Mouse (Mus musculus) yolk sac, embryonic 10.5 days (tissue): ENCODE results near the gene Gemin7.
A peak's percentile ranks its signal among the peaks of the same experiment; 100 is the strongest.

Experiments
- DNase-seq: peaks from one replicate; pipeline ENCODE4 v3.0.0-alpha.2; 2017; ENCODE audit warnings: low spot score

The Gemin7 gene

GRCm38 (mm10) chr7:19577877-19578414, 551 bp upstream of the Gemin7 start:
- DNase-seq: no peak

DNA sequence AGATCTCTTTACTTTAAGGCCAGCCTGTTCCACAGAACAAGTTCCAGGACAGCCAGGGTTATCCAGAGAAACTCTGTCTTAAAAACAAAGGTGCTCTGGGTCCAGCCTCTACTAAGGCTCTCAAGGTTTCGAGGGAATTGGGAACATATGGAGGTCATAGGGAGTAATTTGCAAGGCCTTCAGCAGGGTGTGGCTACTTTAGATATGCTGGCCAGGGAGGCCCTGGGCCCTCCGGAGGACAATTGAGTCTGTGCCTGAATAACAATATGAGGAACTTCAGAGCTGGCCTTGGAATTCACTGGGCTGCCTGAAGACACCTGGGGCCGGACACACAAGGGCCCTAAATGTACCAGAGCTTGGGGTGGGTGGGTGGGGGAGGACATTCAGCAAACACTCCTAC, 1.8 kb downstream of the Gemin7 start:
- DNase-seq: no peak

- no peak for DNase-seq
These were observed 3.6 kb downstream of the Gemin7 start for GRCm38 (mm10) chr7:19573776-19574140.

- peak; percentile 88 for DNase-seq
These were observed 4.2 kb downstream of the Gemin7 start for GRCm38 (mm10) chr7:19572926-19573775.

GRCm38 (mm10) chr7:19569647-19570046, 7.7 kb downstream of the Gemin7 start:
- DNase-seq: no peak

GRCm38 (mm10) chr7:19567426-19567825, 10.0 kb downstream of the Gemin7 start:
- peak; percentile 56 for DNase-seq

DNA sequence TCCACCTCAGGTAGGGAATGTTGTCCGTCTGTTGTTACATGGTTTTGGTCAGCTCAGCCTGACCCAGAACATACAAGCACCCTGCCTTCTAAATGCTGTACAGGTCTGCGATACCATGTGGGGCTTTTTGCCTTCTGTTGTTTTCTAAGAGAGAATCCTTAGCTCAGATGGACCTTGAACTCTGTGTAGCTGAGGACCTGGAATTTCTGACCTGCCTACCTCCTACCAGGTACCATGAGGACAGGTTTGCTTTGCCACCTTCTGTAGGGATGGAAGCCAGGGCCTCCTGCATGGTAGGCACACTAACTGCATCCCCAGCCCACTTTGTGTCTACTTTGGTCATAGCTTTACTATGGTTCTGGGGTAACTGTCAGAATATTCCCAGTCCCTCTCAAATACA, 11.6 kb downstream of the Gemin7 start:
- DNase-seq: no peak

GRCm38 (mm10) chr7:19564455-19564854, 12.9 kb downstream of the Gemin7 start:
- no peak for DNase-seq

DNA sequence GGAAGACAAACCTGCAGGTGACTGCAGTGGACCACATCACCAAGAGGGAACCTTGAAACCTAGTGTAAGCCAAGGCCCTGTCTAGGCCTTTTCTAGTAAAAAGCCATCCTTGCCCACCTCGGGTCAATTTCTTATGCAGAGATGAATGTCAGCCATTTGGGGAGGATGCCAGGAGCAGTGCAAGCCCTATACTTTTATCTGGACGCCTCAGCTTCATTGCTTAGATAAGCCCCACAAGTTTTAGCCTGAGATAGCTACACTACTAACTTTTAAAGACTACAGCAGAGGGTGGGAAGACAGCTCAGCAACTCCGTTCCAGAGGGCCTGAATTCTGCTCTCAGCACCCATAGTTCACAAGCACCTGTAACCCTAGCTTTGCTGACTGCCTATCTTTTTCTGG, 13.5 kb downstream of the Gemin7 start:
- DNase-seq: no peak

- DNase-seq: peak; percentile 43
These were observed 14.6 kb downstream of the Gemin7 start, which contains the start of gene Ppp1r37 for GRCm38 (mm10) chr7:19562643-19563410. Gene Ppp1r37 (minus strand): TSS chr7:19563076.

DNA sequence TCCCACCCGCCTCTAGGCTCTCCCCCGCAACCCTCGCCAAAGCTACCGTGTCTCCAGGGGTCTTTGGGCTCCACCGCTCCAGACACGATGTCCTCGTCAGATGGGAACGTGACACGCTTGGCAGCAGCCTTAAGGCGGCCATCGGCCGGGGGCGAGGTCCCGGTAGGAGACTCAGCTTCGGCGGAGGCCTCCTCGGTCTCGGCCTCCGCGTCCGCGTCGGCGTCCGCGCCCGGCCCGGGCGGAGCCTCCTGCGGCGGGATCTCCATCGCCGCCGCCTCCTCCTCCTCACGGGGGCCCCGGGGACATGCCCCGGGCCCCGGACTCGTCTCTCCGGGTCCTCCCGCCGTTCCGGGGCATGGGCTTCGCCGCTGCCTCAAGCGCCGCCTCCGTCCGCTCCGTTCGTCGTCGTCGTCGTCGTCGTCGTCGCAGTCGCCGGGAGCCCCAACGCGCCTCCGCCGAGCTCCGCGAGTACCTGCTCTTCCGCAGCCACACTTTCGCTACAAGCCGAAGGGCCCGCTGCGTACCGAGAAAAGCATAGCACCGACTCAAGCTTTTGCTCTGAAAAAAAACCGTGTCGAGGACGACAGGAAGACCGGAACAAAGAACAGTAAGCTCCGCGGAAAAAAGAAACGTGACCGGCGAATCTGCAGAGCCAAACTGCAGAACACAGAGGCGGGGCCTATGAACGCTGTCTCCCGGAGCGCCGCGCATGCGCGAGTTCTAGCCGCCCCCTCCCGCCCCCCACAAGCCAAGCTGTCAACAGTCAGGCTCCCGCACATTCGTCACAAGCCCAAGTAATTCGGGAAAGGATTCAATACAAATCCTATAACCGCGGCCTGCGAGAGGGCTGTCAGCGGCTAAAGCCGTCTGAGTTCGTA, 15.4 kb downstream of the Gemin7 start:
- DNase-seq: peak; percentile 93

DNA sequence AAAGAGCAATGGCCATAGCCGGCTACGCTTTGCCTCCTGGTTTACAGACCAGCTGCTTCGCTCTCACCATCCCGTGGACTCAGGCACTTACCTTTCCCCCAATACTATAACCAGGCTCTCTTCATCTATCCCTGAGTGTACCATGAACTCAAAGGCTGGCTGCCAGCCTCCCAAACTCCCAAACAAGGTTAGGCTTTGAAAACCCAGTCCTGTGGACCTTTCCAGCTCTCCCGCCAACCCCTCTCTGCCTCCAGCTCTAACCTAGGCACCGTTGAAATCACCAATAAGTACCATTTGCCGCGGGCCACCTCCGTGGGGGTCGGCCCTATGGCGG, 16.0 kb downstream of the Gemin7 start:
- no peak for DNase-seq

- no peak for DNase-seq
These were observed 16.7 kb downstream of the Gemin7 start for GRCm38 (mm10) chr7:19560491-19561260.

DNA sequence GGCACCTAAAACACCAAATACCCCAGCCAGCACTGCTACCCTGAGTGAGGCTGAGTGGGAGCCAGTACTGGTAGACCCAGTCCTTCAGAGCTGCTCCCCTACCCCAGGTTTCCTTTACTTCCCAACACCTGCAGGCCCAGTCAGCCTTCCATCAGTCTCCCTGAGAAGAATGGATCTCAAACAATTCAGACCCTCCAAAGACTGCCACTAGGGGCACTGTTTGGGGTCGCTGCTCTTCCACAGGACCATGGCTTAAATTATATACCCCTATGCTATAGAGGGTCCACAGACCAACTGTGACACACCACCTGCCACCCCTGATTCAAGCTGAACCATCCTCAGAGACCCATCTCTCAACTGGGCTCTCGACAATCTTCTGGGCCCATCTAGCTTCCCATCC, 18.4 kb downstream of the Gemin7 start:
- no peak for DNase-seq

DNA sequence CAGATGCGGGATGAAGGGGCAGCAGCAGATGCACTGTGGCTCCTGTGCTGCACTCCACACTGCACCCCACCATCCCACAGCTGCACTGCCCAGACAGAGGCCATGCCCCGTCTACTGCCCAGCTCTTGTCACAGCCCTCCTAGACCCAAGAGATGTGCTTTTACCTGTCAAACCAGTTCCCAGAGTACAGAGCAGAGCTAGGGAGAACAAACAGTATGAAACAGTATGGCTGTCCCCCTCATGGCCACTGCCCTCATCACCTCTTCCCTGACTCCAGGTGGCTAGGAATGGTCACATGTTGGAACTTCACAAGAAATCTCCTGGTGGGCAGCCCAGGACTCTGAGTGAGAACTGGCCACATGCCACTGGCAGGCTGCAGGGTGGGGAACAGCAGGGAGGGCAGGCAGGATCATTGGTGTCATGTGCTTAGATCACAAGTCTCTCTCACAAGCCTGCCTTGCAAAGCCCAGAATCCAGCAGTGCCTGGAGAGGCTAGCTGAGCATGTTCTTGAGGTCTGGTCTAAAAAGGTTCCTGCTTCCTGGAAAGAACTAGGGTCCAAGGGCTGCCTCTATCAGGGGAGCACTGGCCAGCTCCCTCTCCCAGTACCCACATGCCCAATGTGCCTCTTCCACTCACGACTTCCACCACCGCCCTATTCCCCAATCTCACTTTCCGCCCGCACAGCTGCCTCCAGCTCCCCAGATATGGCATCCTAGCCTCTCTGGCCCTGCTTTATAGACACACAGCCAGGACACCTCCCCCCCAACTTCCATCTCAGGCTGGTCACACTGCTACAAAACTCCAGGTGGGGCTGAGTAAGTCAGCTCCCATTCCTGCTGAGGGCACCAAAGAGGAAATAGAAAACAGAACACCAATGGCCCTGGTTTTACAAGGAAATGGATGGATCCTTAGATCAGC, 19.2 kb downstream of the Gemin7 start:
- no peak for DNase-seq

- no peak for DNase-seq
These were observed 20.3 kb downstream of the Gemin7 start for GRCm38 (mm10) chr7:19557086-19557485.

- no peak for DNase-seq
These were observed 23.2 kb downstream of the Gemin7 start for GRCm38 (mm10) chr7:19554168-19554567.

- no peak for DNase-seq
These were observed 25.0 kb downstream of the Gemin7 start for GRCm38 (mm10) chr7:19552443-19552842.

- DNase-seq: no peak
These were observed 25.8 kb downstream of the Gemin7 start for GRCm38 (mm10) chr7:19551634-19552033.

DNA sequence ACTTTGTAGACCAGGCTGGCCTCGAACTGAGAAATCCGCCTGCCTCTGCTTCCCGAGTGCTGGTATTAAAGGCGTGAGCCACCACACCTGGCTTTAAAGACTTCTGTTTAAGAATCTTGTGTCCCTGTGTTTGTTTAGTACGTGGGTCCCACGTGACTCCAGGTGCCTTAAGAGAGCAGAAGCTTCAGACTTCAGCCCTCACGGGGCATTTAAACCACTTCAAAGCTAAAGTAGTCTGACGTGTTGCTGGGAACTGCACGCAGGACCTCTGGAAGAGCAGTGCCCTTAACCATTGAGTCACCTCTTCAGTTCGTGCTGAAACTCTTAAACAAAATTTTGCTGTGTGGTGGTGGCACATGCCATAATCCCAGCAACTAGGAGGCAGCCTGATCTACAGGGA, 28.0 kb downstream of the Gemin7 start:
- no peak for DNase-seq
